Mouse (Mus musculus) erythroblast, embryonic 14.5 days (primary cell): ENCODE measurements around the gene Klhl26. TPM values are rescaled to one million over a fixed set of nuclear protein-coding genes. Genes with fewer than 3 reads are reported as not detected.

Experiments
- H3K27me3 ChIP-seq: 2 replicates; pipeline ENCODE4 v1.6.1; 2012; ENCODE audit warnings: inconsistent platforms; ENCODE audit not compliant: control insufficient read depth
- H3K36me3 ChIP-seq: 2 replicates; pipeline ENCODE4 v1.6.1; 2012; ENCODE audit warnings: mild to moderate bottlenecking, inconsistent platforms; ENCODE audit not compliant: control insufficient read depth
- H3K4me1 ChIP-seq: 2 replicates; pipeline ENCODE4 v1.6.1; 2012; ENCODE audit warnings: inconsistent platforms; ENCODE audit not compliant: control insufficient read depth
- H3K4me3 ChIP-seq: replicated peaks from 2 replicates; pipeline ENCODE3; 2012; ENCODE audit warnings: moderate library complexity, mild to moderate bottlenecking, inconsistent platforms
- H3K9me3 ChIP-seq: 2 replicates; pipeline ENCODE4 v1.6.1; 2012; ENCODE audit warnings: low read length, inconsistent platforms, mixed read lengths; ENCODE audit not compliant: control insufficient read depth
- GATA1 ChIP-seq: IDR thresholded peaks from 2 replicates; pipeline ENCODE4 v1.6.1; 2012; ENCODE audit warnings: low read length, inconsistent platforms, mixed read lengths
- TAL1 ChIP-seq: IDR thresholded peaks from 3 replicates; pipeline ENCODE4 v1.6.1; 2012; ENCODE audit warnings: low read length, inconsistent platforms, mixed read lengths
- polyA plus RNA-seq: library from polyadenylated mRNA; stranded (reverse); fragments of >175 nt; gene quantifications from 2 replicates; pipeline ENCODE4 v1.2.3, GENCODE M21; 2012

The Klhl26 gene
- polyA plus RNA-seq, 1 experiment: 0.92 TPM

- Histone ChIP-seq H3K27me3 (peaks cover 46% of the 10 kb centered on the region), H3K9me3 (no peaks in the 10 kb centered on the region), H3K4me1 (peaks cover 84% of the 10 kb centered on the region), H3K4me3 (peak overlapping the region; percentile 51), H3K36me3 (peaks cover 32% of the 10 kb centered on the region)
- no peak for TF ChIP-seq TAL1
- no peak for TF ChIP-seq GATA1
Measured at GRCm38 (mm10) chr8:70502540-70502939, 25.8 kb upstream of the Klhl26 start.

GRCm38 (mm10) chr8:70501820-70502529, 25.2 kb upstream of the Klhl26 start:
- Histone ChIP-seq H3K4me1 (peaks cover 82% of the 10 kb centered on the region), H3K4me3 (peak overlapping the region; percentile 51), H3K36me3 (peaks cover 27% of the 10 kb centered on the region), H3K9me3 (no peaks in the 10 kb centered on the region), H3K27me3 (peaks cover 52% of the 10 kb centered on the region)
- TF ChIP-seq TAL1 (no peak), GATA1 (no peak)

GRCm38 (mm10) chr8:70500386-70501301, 23.9 kb upstream of the Klhl26 start:
- no peak for TF ChIP-seq TAL1
- peak; percentile 28; the same call in 1 of the 2 replicates for TF ChIP-seq GATA1
- Histone ChIP-seq H3K4me3 (peak overlapping the region; percentile 61), H3K4me1 (peaks cover 72% of the 10 kb centered on the region), H3K27me3 (peaks cover 65% of the 10 kb centered on the region), H3K36me3 (peaks cover 24% of the 10 kb centered on the region), H3K9me3 (peaks cover under 1% of the 10 kb centered on the region; the same call in 1 of the 2 replicates)

GRCm38 (mm10) chr8:70495771-70496062, 18.9 kb upstream of the Klhl26 start:
- Histone ChIP-seq H3K9me3 (peaks cover 29% of the 10 kb centered on the region), H3K36me3 (no peaks in the 10 kb centered on the region), H3K27me3 (peaks cover 91% of the 10 kb centered on the region), H3K4me3 (no peak overlapping the region), H3K4me1 (peaks cover 39% of the 10 kb centered on the region)
- TF ChIP-seq TAL1: no peak
- TF ChIP-seq GATA1: no peak

- H3K36me3 ChIP-seq: no peaks in the 10 kb centered on the region
- peaks cover 32% of the 10 kb centered on the region for H3K9me3 ChIP-seq
- H3K4me3 ChIP-seq: no peak overlapping the region
- TF ChIP-seq TAL1: no peak
- no peak for TF ChIP-seq GATA1
- peaks cover 34% of the 10 kb centered on the region for H3K4me1 ChIP-seq
- peaks cover 94% of the 10 kb centered on the region for H3K27me3 ChIP-seq
Measured at GRCm38 (mm10) chr8:70495001-70495770, 18.4 kb upstream of the Klhl26 start.

GRCm38 (mm10) chr8:70494416-70494945, 17.7 kb upstream of the Klhl26 start:
- H3K4me1 ChIP-seq: peaks cover 29% of the 10 kb centered on the region
- H3K4me3 ChIP-seq: no peak overlapping the region
- peaks cover 100% of the 10 kb centered on the region for H3K27me3 ChIP-seq

GRCm38 (mm10) chr8:70493692-70494415, 17.1 kb upstream of the Klhl26 start:
- no peak overlapping the region for H3K4me3 ChIP-seq
- H3K27me3 ChIP-seq: peaks cover 100% of the 10 kb centered on the region

More at GRCm38 (mm10) chr8:70494416-70494945, 17.7 kb upstream of the Klhl26 start:
- H3K9me3 ChIP-seq: peaks cover 38% of the 10 kb centered on the region
- TF ChIP-seq GATA1: no peak
- TF ChIP-seq TAL1: no peak
- no peaks in the 10 kb centered on the region for H3K36me3 ChIP-seq

More at GRCm38 (mm10) chr8:70493692-70494415, 17.1 kb upstream of the Klhl26 start:
- H3K36me3 ChIP-seq: no peaks in the 10 kb centered on the region
- peaks cover 23% of the 10 kb centered on the region for H3K4me1 ChIP-seq
- peaks cover 43% of the 10 kb centered on the region for H3K9me3 ChIP-seq
- no peak for TF ChIP-seq TAL1
- TF ChIP-seq GATA1: no peak
